Mouse (Mus musculus) embryonic fibroblast, embryonic 13.5 days (primary cell): ENCODE measurements around the gene Zfp830.

ENCODE experiments used
- CTCF ChIP-seq: IDR thresholded peaks from 2 replicates; pipeline ENCODE4 v1.5.1; 2011; ENCODE audit warnings: mild to moderate bottlenecking, control low read depth, low read length, moderate library complexity, borderline replicate concordance; ENCODE audit not compliant: insufficient read depth
- POLR2A ChIP-seq: IDR thresholded peaks from 2 replicates; pipeline ENCODE4 v1.6.1; 2011; ENCODE audit warnings: low read depth, mild to moderate bottlenecking, control low read depth, low read length, moderate library complexity

DNA sequence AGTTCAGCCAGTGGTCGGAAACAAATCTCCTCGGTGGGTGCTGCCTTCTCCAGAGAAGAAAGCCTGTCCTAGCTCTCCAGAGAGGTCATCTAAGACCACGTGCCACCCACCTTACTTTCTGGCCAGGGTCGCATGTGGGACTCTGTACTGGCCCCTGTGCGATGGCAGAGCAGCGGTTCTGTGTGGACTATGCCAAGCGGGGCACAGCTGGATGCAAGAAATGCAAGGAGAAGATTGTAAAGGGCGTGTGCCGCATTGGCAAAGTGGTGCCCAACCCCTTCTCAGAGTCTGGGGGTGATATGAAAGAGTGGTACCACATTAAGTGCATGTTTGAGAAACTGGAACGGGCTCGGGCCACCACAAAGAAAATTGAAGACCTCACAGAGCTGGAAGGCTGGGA, 19.3 kb downstream of the Zfp830 start:
- TF ChIP-seq CTCF (no peak), POLR2A (no peak)
